Mouse (Mus musculus) MEL (cell line): ENCODE measurements at regions not wholly inside any gene's neighbourhood (a gene's known extent, or its start where the extent isn't known, plus 50 kb on each side); places are given as distances from the start of the nearest gene placed in this dataset.

Experiments
- DNase-seq: peaks from one replicate; pipeline ENCODE4 v3.0.0; 2011; ENCODE audit warnings: low read depth, low spot score
- H3K27ac ChIP-seq: 2 replicates; pipeline ENCODE4 v1.5.1; 2012; ENCODE audit warnings: low read depth, mild to moderate bottlenecking, control low read depth, low read length, moderate library complexity; ENCODE audit not compliant: control insufficient read depth
- H3K27me3 ChIP-seq, 2 experiments: fragments of 150-350 bp in 1 of 2; sonication (generic) in 1 of 2; 2 replicates each; pipeline ENCODE4 v1.6.1; 2012; ENCODE audit warnings: low read length in 2 of 2, mild to moderate bottlenecking in 2 of 2, improper control_type of control experiment in 1 of 2, moderate library complexity in 1 of 2; ENCODE audit not compliant: insufficient read depth in 2 of 2, control insufficient read depth in 1 of 2
- H3K36me3 ChIP-seq, 2 experiments: 2 replicates each; pipeline ENCODE4 v1.6.1; 2012 to 2014; ENCODE audit warnings: low read length in 2 of 2, improper control_type of control experiment in 1 of 2, inconsistent platforms in 1 of 2, mild to moderate bottlenecking in 1 of 2; ENCODE audit not compliant: insufficient read depth in 2 of 2, control insufficient read depth in 1 of 2
- H3K4me1 ChIP-seq, 2 experiments: fragments of 150-350 bp in 1 of 2; sonication (generic) in 1 of 2; 2 replicates each; pipeline ENCODE4 v1.6.1; 2012; ENCODE audit warnings: low read length in 2 of 2, improper control_type of control experiment in 1 of 2, mild to moderate bottlenecking in 1 of 2; ENCODE audit not compliant: insufficient read depth in 2 of 2, control insufficient read depth in 1 of 2
- H3K4me3 ChIP-seq, 2 experiments: fragments of 150-350 bp in 1 of 2; sonication (generic) in 1 of 2; 2 replicates each; pipeline ENCODE4 v1.5.1; 2012; ENCODE audit warnings: low read depth in 2 of 2, low read length in 2 of 2, mild to moderate bottlenecking in 2 of 2, moderate library complexity in 2 of 2, control low read depth in 1 of 2, improper control_type of control experiment in 1 of 2; ENCODE audit not compliant: control insufficient read depth in 1 of 2, insufficient read depth in 1 of 2
- H3K79me2 ChIP-seq: 2 replicates; pipeline ENCODE4 v1.6.1; 2012; ENCODE audit warnings: mild to moderate bottlenecking, low read length, moderate library complexity; ENCODE audit not compliant: control insufficient read depth, poor library complexity, insufficient read depth
- H3K9ac ChIP-seq: 2 replicates; pipeline ENCODE4 v1.6.1; 2012; ENCODE audit warnings: low read depth, mild to moderate bottlenecking, control low read depth, low read length, moderate library complexity; ENCODE audit not compliant: control insufficient read depth, poor library complexity, severe bottlenecking
- H3K9me3 ChIP-seq: fragments of 150-350 bp; sonication (generic); replicated peaks from 2 replicates; pipeline ENCODE4 v1.6.1; 2012; ENCODE audit warnings: mild to moderate bottlenecking, low read length, improper control_type of control experiment, moderate library complexity; ENCODE audit not compliant: insufficient read depth
- BHLHE40 ChIP-seq: IDR thresholded peaks from 2 replicates; pipeline ENCODE4 v1.6.1; 2012; ENCODE audit warnings: low read depth, mild to moderate bottlenecking, inconsistent platforms, low read length, improper control_type of control experiment, borderline replicate concordance
- CTCF ChIP-seq, 3 experiments: IDR thresholded peaks in 2 of 3; conservative IDR thresholded peaks in 1 of 3; 2 replicates each; pipeline ENCODE4 v1.5.1; 2011 to 2012; ENCODE audit warnings: low read length in 3 of 3, low read depth in 2 of 3, mild to moderate bottlenecking in 2 of 3, improper control_type of control experiment in 1 of 3, inconsistent platforms in 1 of 3, mixed read lengths in 1 of 3, moderate library complexity in 1 of 3; ENCODE audit not compliant: control insufficient read depth in 1 of 3, insufficient read depth in 1 of 3, poor library complexity in 1 of 3, severe bottlenecking in 1 of 3
- ELF1 ChIP-seq: IDR thresholded peaks from 2 replicates; pipeline ENCODE4 v1.6.1; 2014; ENCODE audit warnings: low read depth, mild to moderate bottlenecking, inconsistent platforms, low read length, improper control_type of control experiment, moderate library complexity
- ETS1 ChIP-seq: IDR thresholded peaks from 2 replicates; pipeline ENCODE4 v1.6.1; 2012; ENCODE audit warnings: low read depth, mild to moderate bottlenecking, inconsistent platforms, low read length, improper control_type of control experiment, moderate library complexity
- GABPA ChIP-seq: IDR thresholded peaks from 2 replicates; pipeline ENCODE4 v1.6.1; 2012; ENCODE audit warnings: low read depth, mild to moderate bottlenecking, inconsistent platforms, low read length, improper control_type of control experiment, moderate library complexity
- GATA1 ChIP-seq: IDR thresholded peaks from 2 replicates; pipeline ENCODE4 v1.6.1; 2011; ENCODE audit warnings: low read depth, low read length, improper control_type of control experiment
- MAFK ChIP-seq: IDR thresholded peaks from 2 replicates; pipeline ENCODE4 v1.6.1; 2011; ENCODE audit warnings: low read depth, mild to moderate bottlenecking, low read length, improper control_type of control experiment, borderline replicate concordance
- MAX ChIP-seq: IDR thresholded peaks from 2 replicates; pipeline ENCODE4 v1.6.1; 2011; ENCODE audit warnings: low read length, improper control_type of control experiment
- MEF2A ChIP-seq: IDR thresholded peaks from 2 replicates; pipeline ENCODE4 v1.6.1; 2014; ENCODE audit warnings: low read depth, mild to moderate bottlenecking, inconsistent platforms, low read length, improper control_type of control experiment; ENCODE audit not compliant: poor library complexity, insufficient replicate concordance, severe bottlenecking; ENCODE audit errors: extremely low read depth
- MXI1 ChIP-seq: IDR thresholded peaks from 2 replicates; pipeline ENCODE4 v1.6.1; 2011; ENCODE audit warnings: mild to moderate bottlenecking, low read depth, low read length, improper control_type of control experiment
- MYB ChIP-seq: IDR thresholded peaks from 2 replicates; pipeline ENCODE4 v1.6.1; 2011; ENCODE audit warnings: mild to moderate bottlenecking, low read depth, low read length, improper control_type of control experiment
- MYC ChIP-seq: IDR thresholded peaks from 2 replicates; pipeline ENCODE4 v1.6.1; 2011; ENCODE audit warnings: low read depth, mild to moderate bottlenecking, low read length, improper control_type of control experiment, moderate library complexity
- POLR2AphosphoS2 ChIP-seq: IDR thresholded peaks from 2 replicates; pipeline ENCODE4 v1.6.1; 2011; ENCODE audit warnings: low read length, improper control_type of control experiment
- POLR2AphosphoS5 ChIP-seq: IDR thresholded peaks from 2 replicates; pipeline ENCODE4 v1.6.1; 2012; ENCODE audit warnings: low read depth, borderline replicate concordance, mild to moderate bottlenecking, inconsistent platforms, low read length, moderate library complexity, mixed read lengths
- RAD21 ChIP-seq: IDR thresholded peaks from 2 replicates; pipeline ENCODE4 v1.6.1; 2011; ENCODE audit warnings: mild to moderate bottlenecking, low read depth, low read length, improper control_type of control experiment
- SIN3A ChIP-seq: IDR thresholded peaks from 2 replicates; pipeline ENCODE4 v1.6.1; 2012; ENCODE audit warnings: low read length, improper control_type of control experiment, inconsistent platforms
- USF1 ChIP-seq: IDR thresholded peaks from 2 replicates; pipeline ENCODE4 v1.6.1; 2014; ENCODE audit warnings: low read depth, mild to moderate bottlenecking, inconsistent platforms, low read length, improper control_type of control experiment, moderate library complexity
- ZC3H11A ChIP-seq: IDR thresholded peaks from 2 replicates; pipeline ENCODE4 v1.6.1; 2012; ENCODE audit warnings: low read depth, mild to moderate bottlenecking, inconsistent platforms, low read length, improper control_type of control experiment
- ZKSCAN1 ChIP-seq: IDR thresholded peaks from 2 replicates; pipeline ENCODE4 v1.6.1; 2012; ENCODE audit warnings: low read depth, mild to moderate bottlenecking, inconsistent platforms, low read length, improper control_type of control experiment, moderate library complexity
- ZMIZ1 ChIP-seq: IDR thresholded peaks from 2 replicates; pipeline ENCODE4 v1.6.1; 2012; ENCODE audit warnings: low read depth, mild to moderate bottlenecking, inconsistent platforms, low read length, improper control_type of control experiment, moderate library complexity
- ZNF384 ChIP-seq: IDR thresholded peaks from 2 replicates; pipeline ENCODE4 v1.6.1; 2012; ENCODE audit warnings: low read depth, mild to moderate bottlenecking, inconsistent platforms, low read length, improper control_type of control experiment

DNA sequence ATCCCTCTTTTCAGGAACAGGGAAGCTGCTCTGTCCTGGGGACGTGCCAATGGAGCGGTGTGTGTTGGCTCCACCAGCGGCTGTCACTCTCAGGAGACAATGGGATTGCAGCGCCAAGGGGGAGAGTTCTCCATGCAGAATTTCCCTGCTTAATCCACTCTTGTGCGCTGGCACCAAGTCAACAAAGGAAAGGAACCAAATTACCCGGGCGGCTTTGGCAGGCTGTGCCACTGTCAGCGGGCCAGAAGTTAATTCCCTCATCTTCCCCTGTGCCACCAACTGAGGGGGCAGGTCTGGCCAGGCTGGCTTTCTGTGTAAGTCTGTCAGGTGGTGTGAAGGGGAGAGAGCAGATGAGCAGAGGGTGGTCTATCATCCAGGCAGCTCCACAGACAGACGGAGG lies 265.0 kb downstream of the Mycn start:
- H3K27ac ChIP-seq = no peak overlapping the region
- DNase-seq = no peak
- H3K27me3 ChIP-seq = peaks cover 1 to 2% of the 10 kb centered on the region in 2 experiments; a peak in 3 of 4 replicates
- no peak for TF ChIP-seq MAX
- TF ChIP-seq ELF1 = no peak
- TF ChIP-seq ZNF384 = no peak
- TF ChIP-seq MAFK = no peak
- TF ChIP-seq MYC = no peak
- TF ChIP-seq CTCF (IDR thresholded peaks at IDR 0.05 in 2 of 3, conservative IDR thresholded peaks at IDR 0.05 in 1 of 3; ENCODE audit: control insufficient read depth in 1 of 3, insufficient read depth in 1 of 3, low read depth in 2 of 3, low read length in 3 of 3, poor library complexity in 1 of 3, severe bottlenecking in 1 of 3) = no peak
- TF ChIP-seq SIN3A = no peak
- TF ChIP-seq BHLHE40 = no peak
- no peak for TF ChIP-seq POLR2AphosphoS5
- no peak for TF ChIP-seq RAD21
- TF ChIP-seq GABPA = no peak
- no peaks in the 10 kb centered on the region for H3K79me2 ChIP-seq
- no peak overlapping the region for H3K9ac ChIP-seq
- no peaks in the 10 kb centered on the region for H3K36me3 ChIP-seq
- H3K4me1 ChIP-seq = no peaks in the 10 kb centered on the region
- H3K4me3 ChIP-seq = no peak overlapping the region
- no peaks in the 10 kb centered on the region for H3K9me3 ChIP-seq

GRCm38 (mm10) chr12:12669931-12670330 lies 271.8 kb downstream of the Mycn start:
- Histone ChIP-seq H3K79me2 (no peaks in the 10 kb centered on the region), H3K27ac (no peak overlapping the region), H3K9ac (no peak overlapping the region), H3K4me1 (no peaks in the 10 kb centered on the region), H3K4me3 (no peak overlapping the region), H3K36me3 (no peaks in the 10 kb centered on the region), H3K27me3 (peaks cover 2 to 3% of the 10 kb centered on the region in 2 experiments; a peak in 3 of 4 replicates), H3K9me3 (no peaks in the 10 kb centered on the region)
- TF ChIP-seq ZKSCAN1 = no peak
- TF ChIP-seq ZMIZ1 = no peak
- TF ChIP-seq MYB = no peak
- DNase-seq = no peak

GRCm38 (mm10) chr12:12668919-12669318 lies 272.8 kb downstream of the Mycn start:
- TF ChIP-seq MYB = no peak
- no peak for TF ChIP-seq RAD21
- no peak for TF ChIP-seq USF1
- TF ChIP-seq ZC3H11A = no peak
- TF ChIP-seq BHLHE40 = no peak
- TF ChIP-seq MXI1 = no peak
- TF ChIP-seq ZNF384 = no peak
- no peak for TF ChIP-seq MAX
- no peak for TF ChIP-seq ZMIZ1
- TF ChIP-seq ETS1 = no peak
- TF ChIP-seq MYC = no peak
- TF ChIP-seq MEF2A = no peak
- no peak for TF ChIP-seq ELF1
- no peak for TF ChIP-seq POLR2AphosphoS2
- TF ChIP-seq GATA1 = no peak
- no peak overlapping the region for H3K27ac ChIP-seq
- peaks cover 2 to 3% of the 10 kb centered on the region in 2 experiments; a peak in 3 of 4 replicates for H3K27me3 ChIP-seq
- H3K9ac ChIP-seq = no peak overlapping the region
- H3K4me1 ChIP-seq = no peaks in the 10 kb centered on the region
- no peaks in the 10 kb centered on the region for H3K79me2 ChIP-seq
- DNase-seq = no peak
- no peak overlapping the region for H3K4me3 ChIP-seq
- H3K9me3 ChIP-seq = no peaks in the 10 kb centered on the region
- no peaks in the 10 kb centered on the region for H3K36me3 ChIP-seq
